Mouse (Mus musculus) liver, adult 2 months (tissue): Measurements from ENCODE around the gene Iffo2.

Experiments
- CTCF ChIP-seq: fragments of 200-500 bp; IDR thresholded peaks from 2 replicates; pipeline ENCODE4 v1.5.1; 2011; ENCODE audit warnings: low read depth, low read length, control low read depth
- POLR2A ChIP-seq: fragments of 200-500 bp; IDR thresholded peaks from 2 replicates; pipeline ENCODE4 v1.6.1; 2011; ENCODE audit warnings: low read length, control low read depth; ENCODE audit not compliant: insufficient read depth; ENCODE audit errors: extremely low read depth

DNA sequence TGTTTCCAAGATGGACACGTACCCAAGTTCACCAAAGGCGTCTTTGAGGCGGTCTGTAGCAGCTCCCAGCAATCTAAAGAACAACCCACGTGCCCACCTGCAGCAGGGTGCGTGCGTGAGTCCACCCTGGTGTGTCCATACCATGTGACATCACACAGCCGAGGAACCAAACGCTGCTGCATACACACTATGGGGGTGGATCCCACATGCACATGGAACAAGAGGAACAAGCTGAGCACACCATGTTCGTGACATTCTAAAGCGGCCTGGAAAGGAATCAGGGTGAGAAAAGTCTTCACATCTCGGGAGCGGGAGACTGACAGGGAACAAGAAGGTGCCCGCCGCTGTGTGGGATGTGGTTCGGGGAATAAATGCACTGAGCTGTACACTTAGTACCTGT is 38.0 kb downstream of the Iffo2 start:
- TF ChIP-seq POLR2A (no peak), CTCF (no peak)
